Mouse (Mus musculus) adrenal gland, adult 18-20 months (tissue): ENCODE data around the gene Prkcz. TPM values are rescaled to one million over a fixed set of nuclear protein-coding genes. Genes with fewer than 3 reads are reported as not detected.

Source experiments
- total RNA-seq, 2 experiments: library from RNA; stranded (reverse); gene quantifications; 1 replicate in 1 of 2; 2 replicates in 1 of 2; pipeline ENCODE4 v1.2.3; 2021

The Prkcz gene
- total RNA-seq, 2 experiments from 2014 or later = 5.5 to 7.6 TPM

Other genes starting within 250 kb of the Prkcz start
- gene Ski, start 138.8 kb downstream of the Prkcz start, total RNA-seq = 10 to 100 TPM; 47.5 to 60.6 TPM
- gene Faap20, start 111.6 kb downstream of the Prkcz start, total RNA-seq = 10 to 100 TPM; 46.6 to 54.5 TPM
- under 1 TPM in 1 of 2 experiments, not detected in 1; 0.16 TPM for gene Gabrd, start 36.8 kb upstream of the Prkcz start, total RNA-seq
- 1 to 10 TPM in 1 of 2 experiments, under 1 TPM in 1; 0.63 to 1.6 TPM for gene Cfap74, start 47.8 kb upstream of the Prkcz start, total RNA-seq
- 1 to 10 TPM; 5.9 to 7.5 TPM for gene Tmem52, start 107.8 kb upstream of the Prkcz start, total RNA-seq
- gene Gnb1, start 130.0 kb upstream of the Prkcz start, total RNA-seq = 100 to 1,000 TPM; 436 to 441 TPM
- gene Nadk, start 201.0 kb upstream of the Prkcz start, total RNA-seq = 100 to 1,000 TPM; 160 to 313 TPM
- 10 to 100 TPM; 28.6 to 35.7 TPM for gene Slc35e2, start 240.1 kb upstream of the Prkcz start, total RNA-seq